Mouse (Mus musculus) embryonic facial prominence, embryonic 10.5 days (tissue): Measurements from ENCODE around the gene Bckdhb. TPM values are rescaled to one million over a fixed set of nuclear protein-coding genes. Genes with fewer than 3 reads are reported as not detected.
A peak's percentile ranks its signal among the peaks of the same experiment; 100 is the strongest.

ENCODE experiments used
- DNase-seq: peaks from one replicate; pipeline ENCODE4 v3.0.0-alpha.2; 2017; ENCODE audit warnings: low spot score
- H3K27ac ChIP-seq: fragments of 300-500 bp; sonication (generic); replicated peaks from 2 replicates; pipeline ENCODE4 v1.5.1; 2016; ENCODE audit warnings: mild to moderate bottlenecking
- H3K27me3 ChIP-seq: fragments of 300-500 bp; sonication (generic); replicated peaks from 2 replicates; pipeline ENCODE4 v1.6.1; 2016; ENCODE audit warnings: low read depth, mild to moderate bottlenecking; ENCODE audit not compliant: poor library complexity, severe bottlenecking
- H3K36me3 ChIP-seq: fragments of 300-500 bp; sonication (generic); replicated peaks from 2 replicates; pipeline ENCODE4 v1.6.1; 2016; ENCODE audit warnings: mild to moderate bottlenecking, moderate library complexity
- H3K4me1 ChIP-seq: fragments of 300-500 bp; sonication (generic); 2 replicates; pipeline ENCODE4 v1.6.1; 2016
- H3K4me3 ChIP-seq: fragments of 300-500 bp; sonication (generic); 2 replicates; pipeline ENCODE4 v1.5.1; 2016; ENCODE audit warnings: mild to moderate bottlenecking, moderate library complexity
- H3K9me3 ChIP-seq: fragments of 300-500 bp; sonication (generic); 2 replicates; pipeline ENCODE4 v1.6.1; 2016; ENCODE audit warnings: mild to moderate bottlenecking
- WGBS: fragments of 180-500 bp; shearing (Covaris S2); methylation state at CpG from one replicate; pipeline ENCODE4 v1.1.7; 2016; 5-methylcytosine and 5-hydroxymethylcytosine counted together
- polyA plus RNA-seq: library from polyadenylated mRNA; unstranded; fragments of >200 nt; fragmentation: Nextera tagmentation; extraction: Ambion mirVana; gene quantifications from 2 replicates; pipeline ENCODE4 v1.2.1, GENCODE M21; 2016

Gene Bckdhb
- 64.9 and 68.9 TPM in 2 replicates for polyA plus RNA-seq

DNA sequence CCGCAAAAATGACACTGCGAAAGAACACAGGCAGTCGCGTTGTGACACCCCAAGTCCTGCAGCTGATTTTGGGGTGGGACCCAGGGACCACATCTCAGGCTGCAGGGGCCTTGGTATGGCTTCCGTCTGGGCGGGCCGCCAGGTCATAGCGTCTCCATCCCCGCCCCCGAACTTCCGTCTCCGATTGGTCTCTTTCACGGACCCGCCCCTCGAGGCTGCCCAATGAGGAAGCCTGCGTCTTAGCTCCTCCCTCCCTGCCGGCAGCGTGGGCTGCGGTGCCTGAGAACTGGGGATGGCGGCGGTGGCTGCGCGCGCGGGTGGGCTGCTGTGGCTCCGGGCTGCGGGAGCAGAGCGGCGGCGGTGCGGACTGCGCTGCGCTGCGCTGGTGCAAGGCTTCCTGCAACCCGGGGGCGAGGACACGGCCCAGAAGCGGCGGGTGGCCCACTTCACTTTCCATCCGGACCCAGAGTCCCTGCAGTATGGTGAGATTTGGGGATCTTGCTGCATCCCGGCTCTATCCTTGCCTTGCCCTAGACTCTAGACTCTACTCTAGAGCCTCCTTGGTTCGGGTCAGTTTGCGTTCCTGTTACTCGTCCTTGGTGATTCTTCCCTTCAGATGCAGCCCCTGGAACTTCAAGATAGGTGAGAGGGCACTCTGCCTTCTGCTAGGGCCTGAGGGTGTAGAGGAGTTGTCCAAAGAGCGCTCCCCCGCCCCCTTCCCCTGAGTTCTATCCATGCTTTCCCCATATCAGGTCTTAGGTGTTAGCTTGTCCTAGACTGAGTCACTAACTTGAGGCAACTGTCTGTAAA lies at the start of gene Bckdhb:
Gene Bckdhb (plus strand): TSS at position 268 of the 810 bp plus-strand sequence.
- H3K4me1 ChIP-seq, result peaks cover 6% of the 10 kb centered on the region
- H3K4me3 ChIP-seq, result peak within 1 kb of the TSS; percentile 86
- no peaks in the 10 kb centered on the region for H3K9me3 ChIP-seq
- H3K27me3 ChIP-seq, result no peaks in the 10 kb centered on the region
- H3K36me3 ChIP-seq, result no peaks in the 10 kb centered on the region; the same call in 1 of the 2 replicates
- peak within 1 kb of the TSS; percentile 83 for H3K27ac ChIP-seq
- DNase-seq, result peak; percentile 96
- WGBS, result under 1% methylated on average over 46 of the region's 46 CpGs

DNA sequence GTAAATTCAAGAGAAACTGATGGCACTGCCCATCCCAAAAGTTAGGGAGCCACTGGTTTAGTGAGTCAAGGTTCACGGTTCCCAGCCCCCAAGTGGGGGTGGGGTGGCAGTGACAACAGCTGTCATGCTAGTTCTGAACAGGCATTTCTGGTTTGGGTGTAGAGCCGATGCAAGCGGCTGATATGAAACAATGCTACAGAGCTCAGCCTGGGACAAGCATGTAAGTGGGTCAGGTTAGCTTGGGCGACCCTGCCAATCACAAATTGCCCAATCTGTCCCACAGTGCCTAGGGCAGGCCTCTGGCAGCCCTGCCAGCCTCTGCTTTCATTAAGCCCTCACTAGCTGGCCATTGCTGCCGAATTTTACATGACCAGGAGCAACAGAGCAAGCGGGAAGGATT lies 42.8 kb upstream of the Bckdhb start:
- WGBS, result 78% methylated on average over 6 of the region's 6 CpGs
- no peaks in the 10 kb centered on the region for H3K9me3 ChIP-seq
- no peak overlapping the region for H3K27ac ChIP-seq
- DNase-seq, result no peak
- H3K4me1 ChIP-seq, result no peaks in the 10 kb centered on the region
- H3K27me3 ChIP-seq, result no peaks in the 10 kb centered on the region
- H3K4me3 ChIP-seq, result no peak overlapping the region
- peaks cover 20% of the 10 kb centered on the region for H3K36me3 ChIP-seq

- Histone ChIP-seq H3K4me3 (no peak overlapping the region), H3K9me3 (no peaks in the 10 kb centered on the region), H3K27me3 (no peaks in the 10 kb centered on the region), H3K36me3 (peaks cover 12% of the 10 kb centered on the region; the same call in 1 of the 2 replicates), H3K4me1 (no peaks in the 10 kb centered on the region), H3K27ac (no peak overlapping the region)
- DNase-seq, result no peak
Observed at GRCm38 (mm10) chr9:83886149-83886548, 38.8 kb upstream of the Bckdhb start.

DNA sequence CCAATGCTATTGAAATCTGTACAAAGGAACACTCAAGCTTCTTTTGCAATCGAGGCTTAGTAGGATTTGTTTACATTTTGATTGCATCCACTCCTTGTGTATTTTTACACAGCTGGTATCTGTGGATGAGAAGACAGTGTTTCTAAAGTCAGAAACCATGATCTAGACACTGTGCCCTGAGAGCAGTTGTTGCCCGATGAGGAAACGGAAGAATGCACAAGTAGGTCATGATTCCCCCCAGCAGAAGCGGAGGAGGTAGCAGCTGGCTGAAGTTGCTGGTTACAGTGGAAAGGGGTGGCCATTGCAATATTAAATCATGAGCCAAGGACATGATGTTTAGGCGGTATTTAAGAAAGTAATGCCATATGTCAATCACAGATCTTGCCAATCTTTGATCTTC lies 36.7 kb upstream of the Bckdhb start:
- no peak for DNase-seq
- H3K36me3 ChIP-seq, result peaks cover 12% of the 10 kb centered on the region; the same call in 1 of the 2 replicates
- no peaks in the 10 kb centered on the region for H3K27me3 ChIP-seq
- H3K4me1 ChIP-seq, result no peaks in the 10 kb centered on the region
- WGBS, result 92% methylated on average over 5 of the region's 5 CpGs
- H3K4me3 ChIP-seq, result no peak overlapping the region
- no peaks in the 10 kb centered on the region for H3K9me3 ChIP-seq
- H3K27ac ChIP-seq, result no peak overlapping the region

DNA sequence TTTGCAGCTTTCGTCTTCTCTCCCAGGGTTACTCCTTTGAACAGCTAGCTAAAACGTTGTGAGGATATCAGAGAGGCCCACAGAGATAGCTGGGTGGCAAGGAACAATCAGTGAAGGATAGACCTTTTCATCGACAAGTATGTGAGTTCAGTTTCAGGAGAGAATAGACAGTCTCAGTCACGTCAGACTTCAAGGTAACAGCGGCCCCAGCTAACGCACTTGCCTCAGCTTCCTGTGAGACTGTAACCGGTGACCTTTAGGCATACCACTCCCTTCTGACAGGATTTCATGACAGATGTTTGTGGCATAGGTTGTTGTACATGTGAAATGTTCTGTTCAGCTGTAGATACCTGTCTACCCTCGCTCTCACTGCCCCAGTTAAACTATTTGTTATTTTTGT lies 31.9 kb upstream of the Bckdhb start:
- Histone ChIP-seq H3K27ac (no peak overlapping the region), H3K4me1 (peaks cover 4% of the 10 kb centered on the region; the same call in 1 of the 2 replicates), H3K27me3 (no peaks in the 10 kb centered on the region), H3K4me3 (no peak overlapping the region), H3K9me3 (no peaks in the 10 kb centered on the region), H3K36me3 (no peaks in the 10 kb centered on the region)
- WGBS, result 75% methylated on average over 8 of the region's 8 CpGs
- DNase-seq, result no peak

GRCm38 (mm10) chr9:83893767-83894330 lies 31.1 kb upstream of the Bckdhb start:
- Histone ChIP-seq H3K4me1 (peaks cover 4% of the 10 kb centered on the region; the same call in 1 of the 2 replicates), H3K4me3 (no peak overlapping the region), H3K9me3 (no peaks in the 10 kb centered on the region), H3K36me3 (no peaks in the 10 kb centered on the region), H3K27ac (no peak overlapping the region), H3K27me3 (no peaks in the 10 kb centered on the region)
- no peak for DNase-seq
- 92% methylated on average over 4 of the region's 4 CpGs for WGBS

DNA sequence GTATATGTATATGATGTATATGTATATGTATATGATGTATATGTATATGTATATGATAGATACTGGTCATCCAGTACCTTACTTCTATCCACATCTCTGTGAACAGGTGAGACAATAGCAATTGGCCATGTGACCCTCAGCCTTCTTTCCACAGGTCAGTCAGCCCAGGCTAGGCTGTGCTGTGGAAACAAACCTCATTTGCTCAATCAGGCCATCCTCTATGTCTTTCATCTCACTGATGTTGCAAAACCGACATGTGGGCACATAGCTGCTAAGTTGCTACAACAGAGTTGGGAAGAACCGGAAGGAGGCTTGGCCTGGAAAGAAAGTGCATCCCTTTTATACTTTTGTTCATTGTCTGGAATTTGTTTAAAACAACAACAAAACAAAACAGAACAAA lies 22.9 kb upstream of the Bckdhb start:
- H3K9me3 ChIP-seq, result no peaks in the 10 kb centered on the region
- H3K36me3 ChIP-seq, result no peaks in the 10 kb centered on the region
- no peak overlapping the region for H3K4me3 ChIP-seq
- H3K27ac ChIP-seq, result no peak overlapping the region
- 86% methylated on average over 2 of the region's 2 CpGs for WGBS
- no peak for DNase-seq
- H3K4me1 ChIP-seq, result no peaks in the 10 kb centered on the region
- no peaks in the 10 kb centered on the region for H3K27me3 ChIP-seq

DNA sequence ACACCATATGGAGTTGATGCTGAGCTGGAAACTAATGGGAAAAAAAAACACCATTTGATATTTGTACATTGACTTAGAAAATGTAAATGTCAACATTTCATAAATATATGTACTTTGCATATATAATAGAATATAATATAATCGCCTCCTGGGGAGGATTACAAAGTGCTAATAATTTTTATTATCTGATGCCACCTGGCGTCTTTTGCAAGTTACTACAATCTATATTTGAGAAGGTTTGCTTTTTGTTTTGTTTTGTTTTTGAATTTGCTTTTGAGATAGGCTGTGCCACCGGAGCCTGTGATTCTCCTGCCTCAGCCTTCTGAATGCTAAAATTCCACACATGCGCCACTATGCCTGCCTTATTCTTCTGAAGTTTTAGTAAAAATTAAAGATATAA lies 19.1 kb upstream of the Bckdhb start:
- DNase-seq, result no peak
- H3K4me3 ChIP-seq, result no peak overlapping the region
- no peaks in the 10 kb centered on the region for H3K9me3 ChIP-seq
- H3K27me3 ChIP-seq, result no peaks in the 10 kb centered on the region
- no peak overlapping the region for H3K27ac ChIP-seq
- WGBS, result 75% methylated on average over 4 of the region's 4 CpGs
- H3K4me1 ChIP-seq, result no peaks in the 10 kb centered on the region
- no peaks in the 10 kb centered on the region for H3K36me3 ChIP-seq

- H3K9me3 ChIP-seq, result no peaks in the 10 kb centered on the region
- DNase-seq, result no peak
- H3K4me3 ChIP-seq, result no peak overlapping the region
- H3K36me3 ChIP-seq, result no peaks in the 10 kb centered on the region
- H3K4me1 ChIP-seq, result no peaks in the 10 kb centered on the region
- H3K27ac ChIP-seq, result no peak overlapping the region
- H3K27me3 ChIP-seq, result no peaks in the 10 kb centered on the region
- WGBS, result 84% methylated on average over 3 of the region's 3 CpGs
Observed at GRCm38 (mm10) chr9:83907017-83907416, 17.9 kb upstream of the Bckdhb start.

- 92% methylated on average over 2 of the region's 2 CpGs for WGBS
Observed at GRCm38 (mm10) chr9:83909836-83910235, 15.1 kb upstream of the Bckdhb start.

DNA sequence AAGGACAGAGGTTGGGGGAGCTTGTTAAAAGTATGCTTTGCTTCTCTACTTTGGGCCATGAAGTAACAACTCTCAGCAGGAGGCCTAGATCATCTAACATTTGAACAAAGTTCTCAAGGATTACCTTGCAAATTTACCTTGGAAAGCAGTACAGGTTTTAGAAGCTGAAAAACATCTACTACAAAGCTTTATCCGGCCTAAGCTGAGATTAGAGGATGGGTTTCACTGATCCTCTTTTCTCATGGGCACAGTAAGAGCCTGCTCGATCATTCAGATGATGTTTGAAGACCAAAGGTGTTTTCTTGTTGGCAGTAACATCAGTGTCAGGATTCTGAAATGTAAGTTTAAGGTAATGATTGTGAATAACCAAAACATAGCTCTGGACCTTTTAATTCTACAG lies 14.0 kb upstream of the Bckdhb start:
- Histone ChIP-seq H3K36me3 (no peaks in the 10 kb centered on the region), H3K27me3 (no peaks in the 10 kb centered on the region), H3K4me3 (no peak overlapping the region), H3K4me1 (no peaks in the 10 kb centered on the region), H3K9me3 (no peaks in the 10 kb centered on the region), H3K27ac (no peak overlapping the region)
- WGBS, result 82% methylated on average over 2 of the region's 2 CpGs
- DNase-seq, result no peak

More at GRCm38 (mm10) chr9:83909836-83910235, 15.1 kb upstream of the Bckdhb start:
- Histone ChIP-seq H3K36me3 (no peaks in the 10 kb centered on the region), H3K4me3 (no peak overlapping the region), H3K27ac (no peak overlapping the region), H3K27me3 (no peaks in the 10 kb centered on the region), H3K4me1 (no peaks in the 10 kb centered on the region), H3K9me3 (no peaks in the 10 kb centered on the region)
- no peak for DNase-seq

- no peak for DNase-seq
- WGBS, result 80% methylated on average over 3 of the region's 3 CpGs
- Histone ChIP-seq H3K36me3 (no peaks in the 10 kb centered on the region), H3K27me3 (no peaks in the 10 kb centered on the region), H3K4me3 (no peak overlapping the region), H3K9me3 (no peaks in the 10 kb centered on the region), H3K27ac (no peak overlapping the region), H3K4me1 (peaks cover 6% of the 10 kb centered on the region)
Observed at GRCm38 (mm10) chr9:83922076-83922475, 2.9 kb upstream of the Bckdhb start.

- no peak for DNase-seq
- Histone ChIP-seq H3K36me3 (no peaks in the 10 kb centered on the region), H3K27me3 (no peaks in the 10 kb centered on the region), H3K4me1 (peaks cover 6% of the 10 kb centered on the region), H3K27ac (no peak overlapping the region), H3K9me3 (no peaks in the 10 kb centered on the region), H3K4me3 (peak overlapping the region; percentile 86)
- 88% methylated on average over 5 of the region's 5 CpGs for WGBS
Observed at GRCm38 (mm10) chr9:83924356-83924755, 589 bp upstream of the Bckdhb start.
